Mouse (Mus musculus): ENCODE data around the gene Rbfox3.

The Rbfox3 gene

GRCm38 (mm10) chr11:118666172-118666571 lies 245.2 kb downstream of the Rbfox3 start:
- DNase-seq (ENCODE audit: low spot score), result no peak

- DNase-seq (ENCODE audit: low spot score), result no peak
These were observed 248.1 kb downstream of the Rbfox3 start for GRCm38 (mm10) chr11:118663305-118663704.

GRCm38 (mm10) chr11:118659305-118659704 lies 252.1 kb downstream of the Rbfox3 start:
- DNase-seq (ENCODE audit: low spot score), result no peak

- no peak for DNase-seq (ENCODE audit: low spot score)
These were observed 255.6 kb downstream of the Rbfox3 start for GRCm38 (mm10) chr11:118655833-118656232.

GRCm38 (mm10) chr11:118653521-118654318 lies 257.7 kb downstream of the Rbfox3 start:
- no peak for DNase-seq (ENCODE audit: low spot score)

GRCm38 (mm10) chr11:118652401-118653240 lies 258.8 kb downstream of the Rbfox3 start:
- no peak for DNase-seq (ENCODE audit: low spot score)

- no peak for DNase-seq (ENCODE audit: low spot score)
These were observed 263.0 kb downstream of the Rbfox3 start for GRCm38 (mm10) chr11:118648369-118648768.

GRCm38 (mm10) chr11:118646864-118647263 lies 264.5 kb downstream of the Rbfox3 start:
- no peak for DNase-seq (ENCODE audit: low spot score)

- no peak for DNase-seq (ENCODE audit: low spot score)
These were observed 266.2 kb downstream of the Rbfox3 start for GRCm38 (mm10) chr11:118645158-118645557.

GRCm38 (mm10) chr11:118640706-118641105 lies 270.7 kb downstream of the Rbfox3 start:
- DNase-seq (ENCODE audit: low spot score), result no peak

GRCm38 (mm10) chr11:118637718-118638117 lies 273.7 kb downstream of the Rbfox3 start:
- DNase-seq (ENCODE audit: low spot score), result no peak

GRCm38 (mm10) chr11:118634647-118635046 lies 276.8 kb downstream of the Rbfox3 start:
- DNase-seq (ENCODE audit: low spot score), result no peak

GRCm38 (mm10) chr11:118629718-118630117 lies 281.7 kb downstream of the Rbfox3 start:
- DNase-seq (ENCODE audit: low spot score), result no peak

GRCm38 (mm10) chr11:118627541-118627940 lies 283.9 kb downstream of the Rbfox3 start:
- DNase-seq (ENCODE audit: low spot score), result no peak

- DNase-seq (ENCODE audit: low spot score), result no peak
These were observed 290.5 kb downstream of the Rbfox3 start for GRCm38 (mm10) chr11:118620869-118621268.

- DNase-seq (ENCODE audit: low spot score), result no peak
These were observed 297.3 kb downstream of the Rbfox3 start for GRCm38 (mm10) chr11:118614126-118614525.

GRCm38 (mm10) chr11:118610128-118610527 lies 301.3 kb downstream of the Rbfox3 start:
- no peak for DNase-seq (ENCODE audit: low spot score)

- DNase-seq (ENCODE audit: low spot score), result no peak
These were observed 302.0 kb downstream of the Rbfox3 start for GRCm38 (mm10) chr11:118609236-118610000.

- DNase-seq (ENCODE audit: low spot score), result no peak
These were observed 303.5 kb downstream of the Rbfox3 start for GRCm38 (mm10) chr11:118607927-118608326.

- DNase-seq (ENCODE audit: low spot score), result no peak
These were observed 305.8 kb downstream of the Rbfox3 start for GRCm38 (mm10) chr11:118605570-118605969.

- no peak for DNase-seq (ENCODE audit: low spot score)
These were observed 307.2 kb downstream of the Rbfox3 start for GRCm38 (mm10) chr11:118604206-118604605.

- DNase-seq (ENCODE audit: low spot score), result no peak
These were observed 308.3 kb downstream of the Rbfox3 start for GRCm38 (mm10) chr11:118603126-118603525.

All from layer of hippocampus, adult 9-10 months (tissue).